Mouse (Mus musculus): ENCODE measurements at regions not wholly inside any gene's neighbourhood (a gene's known extent, or its start where the extent isn't known, plus 50 kb on each side); places are given as distances from the start of the nearest gene placed in this dataset.
A peak's percentile ranks its signal among the peaks of the same experiment; 100 is the strongest.

- Histone ChIP-seq H3K27ac (ENCODE audit: control insufficient read depth, insufficient read depth, low read length) (peak overlapping the region; percentile 90), H3K4me3 (ENCODE audit: control insufficient read depth, insufficient read depth, low read length) (no peak overlapping the region), H3K36me3 (ENCODE audit: control insufficient read depth, insufficient read depth, low read length) (no peaks in the 10 kb centered on the region), H3K4me1 (replicated peaks; ENCODE audit: control insufficient read depth, insufficient read depth, low read length) (peaks cover 14% of the 10 kb centered on the region), H3K27me3 (ENCODE audit: control insufficient read depth, insufficient read depth, low read length) (no peaks in the 10 kb centered on the region)
- peak; percentile 60 for DNase-seq
- 4% methylated on average over 4 of the region's 4 CpGs for WGBS
- no peak for TF ChIP-seq POLR2A (IDR thresholded peaks at IDR 0.05; ENCODE audit: control insufficient read depth, extremely low read depth, insufficient read depth, low read length, poor library complexity)
- TF ChIP-seq CTCF (IDR thresholded peaks at IDR 0.05; ENCODE audit: borderline replicate concordance, control insufficient read depth, extremely low read depth, insufficient read depth, low read length, poor library complexity), result no peak
These were observed 324.0 kb upstream of the Kcnh8 start for GRCm38 (mm10) chr17:52278523-52278922.

GRCm38 (mm10) chr17:52268792-52269191, 333.7 kb upstream of the Kcnh8 start:
- Histone ChIP-seq H3K4me1 (replicated peaks; ENCODE audit: control insufficient read depth, insufficient read depth, low read length) (peaks cover 18% of the 10 kb centered on the region), H3K36me3 (ENCODE audit: control insufficient read depth, insufficient read depth, low read length) (no peaks in the 10 kb centered on the region), H3K27me3 (ENCODE audit: control insufficient read depth, insufficient read depth, low read length) (no peaks in the 10 kb centered on the region), H3K4me3 (ENCODE audit: control insufficient read depth, insufficient read depth, low read length) (no peak overlapping the region), H3K27ac (ENCODE audit: control insufficient read depth, insufficient read depth, low read length) (no peak overlapping the region)
- no peak for DNase-seq
- WGBS, result 59% methylated on average over 2 of the region's 2 CpGs
- no peak for TF ChIP-seq POLR2A (IDR thresholded peaks at IDR 0.05; ENCODE audit: control insufficient read depth, extremely low read depth, insufficient read depth, low read length, poor library complexity)
- TF ChIP-seq CTCF (IDR thresholded peaks at IDR 0.05; ENCODE audit: borderline replicate concordance, control insufficient read depth, extremely low read depth, insufficient read depth, low read length, poor library complexity), result no peak

GRCm38 (mm10) chr17:52251284-52251683, 351.2 kb upstream of the Kcnh8 start:
- Histone ChIP-seq H3K27me3 (ENCODE audit: control insufficient read depth, insufficient read depth, low read length) (no peaks in the 10 kb centered on the region), H3K4me3 (ENCODE audit: control insufficient read depth, insufficient read depth, low read length) (no peak overlapping the region), H3K4me1 (replicated peaks; ENCODE audit: control insufficient read depth, insufficient read depth, low read length) (peaks cover 5% of the 10 kb centered on the region), H3K27ac (ENCODE audit: control insufficient read depth, insufficient read depth, low read length) (no peak overlapping the region), H3K36me3 (ENCODE audit: control insufficient read depth, insufficient read depth, low read length) (no peaks in the 10 kb centered on the region)
- TF ChIP-seq POLR2A (IDR thresholded peaks at IDR 0.05; ENCODE audit: control insufficient read depth, extremely low read depth, insufficient read depth, low read length, poor library complexity), result no peak
- TF ChIP-seq CTCF (IDR thresholded peaks at IDR 0.05; ENCODE audit: borderline replicate concordance, control insufficient read depth, extremely low read depth, insufficient read depth, low read length, poor library complexity), result no peak
- no peak for DNase-seq

- H3K27me3 ChIP-seq (ENCODE audit: control insufficient read depth, insufficient read depth, low read length), result no peaks in the 10 kb centered on the region
- TF ChIP-seq CTCF (IDR thresholded peaks at IDR 0.05; ENCODE audit: borderline replicate concordance, control insufficient read depth, extremely low read depth, insufficient read depth, low read length, poor library complexity) (no peak), POLR2A (IDR thresholded peaks at IDR 0.05; ENCODE audit: control insufficient read depth, extremely low read depth, insufficient read depth, low read length, poor library complexity) (no peak)
- DNase-seq, result no peak
- no peaks in the 10 kb centered on the region for H3K4me1 ChIP-seq (replicated peaks; ENCODE audit: control insufficient read depth, insufficient read depth, low read length)
- 96% methylated on average over 3 of the region's 3 CpGs for WGBS
- no peak overlapping the region for H3K4me3 ChIP-seq (ENCODE audit: control insufficient read depth, insufficient read depth, low read length)
- H3K27ac ChIP-seq (ENCODE audit: control insufficient read depth, insufficient read depth, low read length), result no peak overlapping the region
- H3K36me3 ChIP-seq (ENCODE audit: control insufficient read depth, insufficient read depth, low read length), result no peaks in the 10 kb centered on the region
These were observed 376.9 kb upstream of the Kcnh8 start for GRCm38 (mm10) chr17:52225584-52225983.

GRCm38 (mm10) chr17:52220422-52220821, 382.1 kb upstream of the Kcnh8 start:
- Histone ChIP-seq H3K36me3 (ENCODE audit: control insufficient read depth, insufficient read depth, low read length) (no peaks in the 10 kb centered on the region), H3K27me3 (ENCODE audit: control insufficient read depth, insufficient read depth, low read length) (no peaks in the 10 kb centered on the region), H3K4me3 (ENCODE audit: control insufficient read depth, insufficient read depth, low read length) (no peak overlapping the region), H3K27ac (ENCODE audit: control insufficient read depth, insufficient read depth, low read length) (peak overlapping the region; percentile 76), H3K4me1 (replicated peaks; ENCODE audit: control insufficient read depth, insufficient read depth, low read length) (peaks cover 14% of the 10 kb centered on the region)
- WGBS, result 37% methylated on average over 3 of the region's 3 CpGs
- no peak for TF ChIP-seq CTCF (IDR thresholded peaks at IDR 0.05; ENCODE audit: borderline replicate concordance, control insufficient read depth, extremely low read depth, insufficient read depth, low read length, poor library complexity)
- TF ChIP-seq POLR2A (IDR thresholded peaks at IDR 0.05; ENCODE audit: control insufficient read depth, extremely low read depth, insufficient read depth, low read length, poor library complexity), result no peak
- peak; percentile 52 for DNase-seq

GRCm38 (mm10) chr17:52217411-52217810, 384.3 kb upstream of the Satb1 start:
- H3K27me3 ChIP-seq (ENCODE audit: control insufficient read depth, insufficient read depth, low read length), result no peaks in the 10 kb centered on the region
- H3K4me3 ChIP-seq (ENCODE audit: control insufficient read depth, insufficient read depth, low read length), result no peak overlapping the region
- H3K36me3 ChIP-seq (ENCODE audit: control insufficient read depth, insufficient read depth, low read length), result no peaks in the 10 kb centered on the region
- peak; percentile 60 for DNase-seq
- TF ChIP-seq POLR2A (IDR thresholded peaks at IDR 0.05; ENCODE audit: control insufficient read depth, extremely low read depth, insufficient read depth, low read length, poor library complexity) (no peak), CTCF (IDR thresholded peaks at IDR 0.05; ENCODE audit: borderline replicate concordance, control insufficient read depth, extremely low read depth, insufficient read depth, low read length, poor library complexity) (no peak)
- H3K4me1 ChIP-seq (replicated peaks; ENCODE audit: control insufficient read depth, insufficient read depth, low read length), result peaks cover 20% of the 10 kb centered on the region
- peak overlapping the region; percentile 94 for H3K27ac ChIP-seq (ENCODE audit: control insufficient read depth, insufficient read depth, low read length)

GRCm38 (mm10) chr17:52212944-52213343, 379.9 kb upstream of the Satb1 start:
- Histone ChIP-seq H3K36me3 (ENCODE audit: control insufficient read depth, insufficient read depth, low read length) (no peaks in the 10 kb centered on the region), H3K27ac (ENCODE audit: control insufficient read depth, insufficient read depth, low read length) (peak overlapping the region; percentile 99), H3K4me3 (ENCODE audit: control insufficient read depth, insufficient read depth, low read length) (no peak overlapping the region), H3K4me1 (replicated peaks; ENCODE audit: control insufficient read depth, insufficient read depth, low read length) (peaks cover 25% of the 10 kb centered on the region), H3K27me3 (ENCODE audit: control insufficient read depth, insufficient read depth, low read length) (no peaks in the 10 kb centered on the region)
- DNase-seq, result peak; percentile 60
- TF ChIP-seq POLR2A (IDR thresholded peaks at IDR 0.05; ENCODE audit: control insufficient read depth, extremely low read depth, insufficient read depth, low read length, poor library complexity), result no peak
- no peak for TF ChIP-seq CTCF (IDR thresholded peaks at IDR 0.05; ENCODE audit: borderline replicate concordance, control insufficient read depth, extremely low read depth, insufficient read depth, low read length, poor library complexity)
- WGBS, result 18% methylated on average over 2 of the region's 2 CpGs

All from thymus, adult 2 months (tissue).